Mouse (Mus musculus) heart, embryonic 10.5 days (tissue): ENCODE data around the gene Wdr74. TPM values are rescaled to one million over a fixed set of nuclear protein-coding genes. Genes with fewer than 3 reads are reported as not detected.

Experiments
- DNase-seq: peaks from one replicate; pipeline ENCODE4 v3.0.0-alpha.2; 2017; ENCODE audit warnings: low spot score
- H3K27ac ChIP-seq: fragments of 300-500 bp; sonication (generic); 2 replicates; pipeline ENCODE4 v1.5.1; 2016; ENCODE audit warnings: mild to moderate bottlenecking
- H3K27me3 ChIP-seq: fragments of 300-500 bp; sonication (generic); 2 replicates; pipeline ENCODE4 v1.6.1; 2016; ENCODE audit warnings: mild to moderate bottlenecking; ENCODE audit not compliant: poor library complexity, insufficient read depth, severe bottlenecking
- H3K36me3 ChIP-seq: fragments of 300-500 bp; sonication (generic); 2 replicates; pipeline ENCODE4 v1.6.1; 2016; ENCODE audit warnings: mild to moderate bottlenecking, moderate library complexity
- H3K4me1 ChIP-seq: fragments of 300-500 bp; sonication (generic); 2 replicates; pipeline ENCODE4 v1.6.1; 2016; ENCODE audit warnings: mild to moderate bottlenecking
- H3K4me3 ChIP-seq: fragments of 300-500 bp; sonication (generic); 2 replicates; pipeline ENCODE4 v1.5.1; 2016; ENCODE audit warnings: mild to moderate bottlenecking, moderate library complexity
- H3K9me3 ChIP-seq: fragments of 300-500 bp; sonication (generic); 2 replicates; pipeline ENCODE4 v1.6.1; 2016; ENCODE audit warnings: mild to moderate bottlenecking, moderate library complexity
- WGBS: fragments of 180-500 bp; shearing (Covaris S2); methylation state at CpG from one replicate; pipeline ENCODE4 v1.1.7; 2016; 5-methylcytosine and 5-hydroxymethylcytosine counted together
- polyA plus RNA-seq: library from polyadenylated mRNA; unstranded; fragments of >200 nt; fragmentation: Nextera tagmentation; extraction: Ambion mirVana; gene quantifications from 2 replicates; pipeline ENCODE4 v1.2.1, GENCODE M21; 2016

Gene Wdr74
- polyA plus RNA-seq = 76.6 and 101 TPM in 2 replicates

DNA sequence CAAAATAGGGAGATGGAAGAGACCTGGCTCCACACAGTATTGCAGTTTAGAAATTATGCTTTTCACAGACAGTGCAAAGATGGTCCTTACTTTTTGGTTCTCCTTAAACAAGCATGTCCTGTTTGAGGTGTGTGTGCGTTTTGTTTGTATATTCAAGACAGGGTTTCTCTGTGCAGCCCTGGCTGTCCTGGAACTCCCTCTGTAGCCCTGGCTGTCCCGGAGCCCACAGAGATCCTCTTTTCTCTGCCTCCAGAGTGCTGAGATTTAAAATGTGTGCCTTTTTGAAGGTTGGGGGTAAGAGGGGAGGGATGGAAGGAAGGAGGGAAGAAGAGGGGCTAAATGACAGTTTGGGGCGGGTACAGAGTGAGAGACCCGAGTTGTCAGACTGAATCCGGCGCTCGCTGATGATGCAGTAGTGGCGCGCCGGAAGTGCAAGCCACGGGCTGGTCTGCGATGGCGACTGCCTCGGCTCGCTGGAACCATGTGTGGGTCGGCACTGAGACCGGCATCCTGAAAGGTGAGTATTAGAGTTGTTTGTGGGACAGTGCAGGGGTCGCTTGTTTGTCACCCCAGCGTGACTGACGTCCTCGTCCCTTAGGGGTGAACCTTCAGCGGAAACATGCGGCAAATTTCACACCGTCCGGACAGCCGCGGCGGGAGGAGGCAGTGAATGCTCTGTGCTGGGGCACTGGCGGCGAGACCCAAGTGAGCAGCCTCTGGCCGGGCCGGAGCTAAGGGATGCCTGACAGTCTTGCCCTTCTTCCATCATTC lies at the start of gene Wdr74:
Gene Wdr74, plus strand, starts transcription at position 439 of the 771 bp plus-strand sequence.
- DNase-seq = peak; percentile 95
- peak within 1 kb of the TSS; percentile 89 for H3K27ac ChIP-seq
- no peaks in the 10 kb centered on the region for H3K27me3 ChIP-seq
- H3K9me3 ChIP-seq = no peaks in the 10 kb centered on the region
- H3K4me1 ChIP-seq = peaks cover 9% of the 10 kb centered on the region
- under 1% methylated on average over 32 of the region's 32 CpGs for WGBS
- peaks cover 35% of the 10 kb centered on the region for H3K36me3 ChIP-seq
- H3K4me3 ChIP-seq = peak within 1 kb of the TSS; percentile 94

- 0 out of 2 replicates have a peak, but pooled peaks cover 6% of the 10 kb centered on the region for H3K4me1 ChIP-seq
- H3K36me3 ChIP-seq = no peaks in the 10 kb centered on the region
- DNase-seq = no peak
- no peak overlapping the region for H3K4me3 ChIP-seq
- whole genome bisulfite sequencing = 67% methylated on average over 9 of the region's 9 CpGs
- no peaks in the 10 kb centered on the region for H3K27me3 ChIP-seq
- no peak overlapping the region for H3K27ac ChIP-seq
- no peaks in the 10 kb centered on the region for H3K9me3 ChIP-seq
Observed at GRCm38 (mm10) chr19:8691871-8692539, 43.6 kb upstream of the Wdr74 start.

DNA sequence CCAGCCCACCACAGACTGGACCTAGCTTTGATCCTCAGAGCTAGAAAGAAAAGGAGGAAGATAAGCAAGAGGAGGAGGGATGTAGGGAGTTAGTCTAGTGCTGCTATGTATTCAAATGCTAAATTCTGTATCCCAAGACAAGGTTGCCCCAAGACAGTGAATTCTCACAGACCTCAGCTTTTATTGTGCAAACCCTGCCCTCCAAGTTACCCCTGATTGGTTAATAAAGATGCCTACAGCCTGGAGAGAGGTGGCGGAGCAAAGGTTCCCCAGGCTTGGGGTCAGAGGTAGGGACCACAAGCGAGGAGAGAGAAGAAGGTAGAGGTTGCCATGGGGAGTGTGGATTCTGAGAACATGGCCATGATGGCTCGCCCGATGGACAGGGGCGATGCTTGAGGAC lies 42.9 kb upstream of the Wdr74 start:
- WGBS = 63% methylated on average over 5 of the region's 5 CpGs
- no peak overlapping the region for H3K27ac ChIP-seq
- H3K9me3 ChIP-seq = no peaks in the 10 kb centered on the region
- no peak for DNase-seq
- no peaks in the 10 kb centered on the region for H3K27me3 ChIP-seq
- H3K36me3 ChIP-seq = no peaks in the 10 kb centered on the region
- H3K4me1 ChIP-seq = 0 out of 2 replicates have a peak, but pooled peaks cover 6% of the 10 kb centered on the region
- no peak overlapping the region for H3K4me3 ChIP-seq

DNA sequence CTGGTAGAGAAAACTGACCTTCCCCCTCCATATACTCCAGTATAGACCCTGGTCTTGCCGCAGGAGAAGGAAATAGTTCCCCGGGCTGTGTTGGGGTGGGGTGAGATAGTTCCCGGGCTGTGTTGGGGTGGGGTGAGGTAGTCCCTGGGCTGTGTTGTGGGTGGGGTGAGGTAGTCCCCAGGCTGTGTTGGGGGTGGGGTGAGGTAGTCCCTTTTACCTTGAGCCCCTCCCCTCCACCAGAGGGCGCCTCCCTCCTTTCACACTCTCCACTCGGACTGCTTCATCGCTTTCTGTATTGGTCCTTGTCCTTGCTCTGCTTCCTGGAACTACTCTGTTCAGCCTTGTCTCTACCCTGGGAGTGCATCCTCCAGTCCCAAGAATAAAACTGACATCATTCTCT lies 40.3 kb upstream of the Wdr74 start:
- 40% methylated on average over 6 of the region's 6 CpGs for WGBS
- Histone ChIP-seq H3K27me3 (no peaks in the 10 kb centered on the region), H3K9me3 (no peaks in the 10 kb centered on the region), H3K4me1 (0 out of 2 replicates have a peak, but pooled peaks cover 6% of the 10 kb centered on the region), H3K27ac (no peak overlapping the region), H3K4me3 (no peak overlapping the region), H3K36me3 (no peaks in the 10 kb centered on the region)
- peak; percentile 90 for DNase-seq

DNA sequence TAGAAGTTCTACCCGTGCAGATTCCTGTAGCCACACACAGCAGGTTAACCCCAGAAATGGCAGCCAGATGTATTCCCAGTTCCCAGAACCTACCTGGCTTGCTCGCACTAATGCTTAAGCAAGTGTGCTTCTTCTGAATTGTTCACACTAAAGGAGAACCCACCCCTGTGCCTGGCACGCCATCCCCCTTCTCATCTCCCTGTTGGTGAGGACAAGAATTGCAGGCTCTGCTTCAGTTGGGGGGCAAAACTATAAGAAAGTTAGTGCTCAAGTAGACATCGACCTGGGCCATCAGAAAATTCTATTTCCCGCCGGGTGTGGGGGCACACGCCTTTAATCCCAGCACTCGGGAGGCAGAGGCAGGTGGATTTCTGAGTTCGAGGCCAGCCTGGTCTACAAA lies 36.0 kb upstream of the Wdr74 start:
- no peak overlapping the region for H3K4me3 ChIP-seq
- no peak for DNase-seq
- no peaks in the 10 kb centered on the region for H3K27me3 ChIP-seq
- no peaks in the 10 kb centered on the region for H3K9me3 ChIP-seq
- no peak overlapping the region for H3K27ac ChIP-seq
- WGBS = 73% methylated on average over 9 of the region's 9 CpGs
- 0 out of 2 replicates have a peak, but pooled peaks cover 6% of the 10 kb centered on the region for H3K4me1 ChIP-seq
- no peaks in the 10 kb centered on the region for H3K36me3 ChIP-seq

- peaks cover 10% of the 10 kb centered on the region for H3K36me3 ChIP-seq
Observed at GRCm38 (mm10) chr19:8702458-8702857, 33.2 kb upstream of the Wdr74 start.

GRCm38 (mm10) chr19:8703571-8703970 lies 32.1 kb upstream of the Wdr74 start:
- H3K9me3 ChIP-seq = no peaks in the 10 kb centered on the region
- H3K36me3 ChIP-seq = peaks cover 22% of the 10 kb centered on the region
- no peaks in the 10 kb centered on the region for H3K4me1 ChIP-seq
- WGBS = 57% methylated on average over 4 of the region's 4 CpGs
- H3K27me3 ChIP-seq = no peaks in the 10 kb centered on the region
- DNase-seq = no peak
- no peak overlapping the region for H3K27ac ChIP-seq
- H3K4me3 ChIP-seq = no peak overlapping the region

More at GRCm38 (mm10) chr19:8702458-8702857, 33.2 kb upstream of the Wdr74 start:
- Histone ChIP-seq H3K27me3 (no peaks in the 10 kb centered on the region), H3K27ac (no peak overlapping the region), H3K4me3 (no peak overlapping the region), H3K4me1 (no peaks in the 10 kb centered on the region), H3K9me3 (no peaks in the 10 kb centered on the region)
- WGBS = 65% methylated on average over 3 of the region's 3 CpGs
- no peak for DNase-seq

GRCm38 (mm10) chr19:8705026-8705708 lies 30.5 kb upstream of the Wdr74 start:
- DNase-seq = no peak
- no peaks in the 10 kb centered on the region for H3K4me1 ChIP-seq
- no peak overlapping the region for H3K4me3 ChIP-seq
- 72% methylated on average over 6 of the region's 6 CpGs for WGBS
- no peaks in the 10 kb centered on the region for H3K27me3 ChIP-seq
- peaks cover 37% of the 10 kb centered on the region for H3K36me3 ChIP-seq
- H3K27ac ChIP-seq = no peak overlapping the region
- H3K9me3 ChIP-seq = no peaks in the 10 kb centered on the region

GRCm38 (mm10) chr19:8706132-8706667 lies 29.4 kb upstream of the Wdr74 start:
- Histone ChIP-seq H3K27ac (no peak overlapping the region), H3K4me1 (no peaks in the 10 kb centered on the region; the same call in 1 of the 2 replicates), H3K36me3 (peaks cover 48% of the 10 kb centered on the region), H3K4me3 (no peak overlapping the region), H3K9me3 (no peaks in the 10 kb centered on the region), H3K27me3 (no peaks in the 10 kb centered on the region)
- 85% methylated on average over 7 of the region's 7 CpGs for WGBS
- DNase-seq = no peak

GRCm38 (mm10) chr19:8706930-8707329 lies 28.7 kb upstream of the Wdr74 start:
- Histone ChIP-seq H3K4me3 (no peak overlapping the region), H3K9me3 (no peaks in the 10 kb centered on the region), H3K27ac (no peak overlapping the region), H3K36me3 (peaks cover 55% of the 10 kb centered on the region), H3K27me3 (no peaks in the 10 kb centered on the region), H3K4me1 (peaks cover 6% of the 10 kb centered on the region)
- DNase-seq = no peak
- 91% methylated on average over 7 of the region's 7 CpGs for WGBS

GRCm38 (mm10) chr19:8708954-8709353 lies 26.7 kb upstream of the Wdr74 start:
- WGBS = 89% methylated on average over 8 of the region's 8 CpGs
- peaks cover 59% of the 10 kb centered on the region for H3K36me3 ChIP-seq

DNA sequence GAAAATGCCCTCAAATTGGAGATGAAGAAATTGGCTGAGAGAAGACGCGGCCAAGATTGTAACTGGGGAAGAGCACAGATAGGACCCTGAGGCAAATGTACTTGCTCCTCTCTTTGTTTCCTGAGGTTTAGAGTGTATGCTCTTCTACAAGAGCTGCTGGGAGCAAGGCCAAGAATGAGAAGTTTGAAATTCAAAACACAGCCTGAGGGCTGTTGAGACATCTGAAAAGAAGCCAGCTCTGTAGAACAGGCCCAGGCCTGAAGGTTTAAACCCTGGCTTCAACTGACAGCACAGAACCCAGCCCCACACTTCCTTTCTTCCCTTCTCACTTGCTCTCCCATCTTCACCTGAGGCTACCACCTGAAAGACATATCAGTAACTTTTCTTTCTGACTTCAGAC lies 25.6 kb upstream of the Wdr74 start:
- Histone ChIP-seq H3K27me3 (no peaks in the 10 kb centered on the region), H3K9me3 (no peaks in the 10 kb centered on the region), H3K4me1 (peaks cover 18% of the 10 kb centered on the region), H3K36me3 (peaks cover 59% of the 10 kb centered on the region), H3K4me3 (no peak overlapping the region), H3K27ac (no peak overlapping the region)
- WGBS = 97% methylated on average over 2 of the region's 2 CpGs
- no peak for DNase-seq

More at GRCm38 (mm10) chr19:8708954-8709353, 26.7 kb upstream of the Wdr74 start:
- Histone ChIP-seq H3K27ac (no peak overlapping the region), H3K4me3 (no peak overlapping the region), H3K4me1 (peaks cover 14% of the 10 kb centered on the region), H3K9me3 (no peaks in the 10 kb centered on the region), H3K27me3 (no peaks in the 10 kb centered on the region)
- DNase-seq = no peak
